Mouse (Mus musculus): ENCODE results near the gene Hyal3. TPM values are rescaled to one million over a fixed set of nuclear protein-coding genes. Genes with fewer than 3 reads are reported as not detected.

Gene Hyal3
- total and polyA plus RNA-seq, 3 experiments: 2.3 to 6.8 TPM; not detected in 1

GRCm38 (mm10) chr9:107533791-107534407 is 46.7 kb upstream of the Hyal3 start, which contains the start of gene Tmem115:
TSS of gene Tmem115 (plus strand) at chr9:107533945.
- Histone ChIP-seq H3K79me2 (ENCODE audit: control insufficient read depth, insufficient read depth, low read length, poor library complexity) (peaks cover 40% of the 10 kb centered on the region), H3K9ac (ENCODE audit: control insufficient read depth, low read depth, low read length, poor library complexity, severe bottlenecking) (peak within 1 kb of the TSS; percentile 87), H3K4me1 (ENCODE audit: control insufficient read depth in 1 of 2, insufficient read depth in 2 of 2, low read length in 2 of 2) (peaks cover 0 to 20% of the 10 kb centered on the region in 2 experiments; a peak in 1 of 4 replicates), H3K4me3 (ENCODE audit: control insufficient read depth in 1 of 2, insufficient read depth in 1 of 2, low read depth in 2 of 2, low read length in 2 of 2) (peak within 1 kb of the TSS; percentile 78 to 87), H3K27me3 (ENCODE audit: control insufficient read depth in 1 of 2, insufficient read depth in 2 of 2, low read length in 2 of 2) (no peaks in the 10 kb centered on the region), H3K36me3 (ENCODE audit: control insufficient read depth in 1 of 2, insufficient read depth in 2 of 2, low read length in 2 of 2) (peaks cover 0 to 7% of the 10 kb centered on the region in 2 experiments; a peak in 2 of 4 replicates), H3K27ac (ENCODE audit: control insufficient read depth, low read depth, low read length) (peak within 1 kb of the TSS; percentile 48), H3K9me3 (replicated peaks; ENCODE audit: insufficient read depth, low read length) (no peaks in the 10 kb centered on the region)
- no peak for TF ChIP-seq TBP (IDR thresholded peaks at IDR 0.05; ENCODE audit: low read depth, low read length)
- peak; percentile 99 for TF ChIP-seq KAT2A (conservative IDR thresholded peaks at IDR 0.05; ENCODE audit: low read depth, low read length)
- TF ChIP-seq POLR2A (IDR thresholded peaks at IDR 0.05; ENCODE audit: control insufficient read depth in 1 of 2, insufficient read depth in 1 of 2, low read depth in 1 of 2, low read length in 2 of 2, poor library complexity in 1 of 2): peak in 1 of 2 experiments; percentile 79; a peak in 3 of 4 replicates
- peak; percentile 89 for TF ChIP-seq SIN3A (IDR thresholded peaks at IDR 0.05; ENCODE audit: low read length)
- peak; percentile 74; the same call in 1 of the 2 replicates for TF ChIP-seq UBTF (IDR thresholded peaks at IDR 0.05; ENCODE audit: borderline replicate concordance, insufficient read depth, low read depth, low read length)
- TF ChIP-seq MYC (IDR thresholded peaks at IDR 0.05; ENCODE audit: low read depth, low read length): peak; percentile 38; the same call in 1 of the 2 replicates
- TF ChIP-seq MXI1 (IDR thresholded peaks at IDR 0.05; ENCODE audit: low read depth, low read length): peak; percentile 59
- TF ChIP-seq HCFC1 (IDR thresholded peaks at IDR 0.05; ENCODE audit: low read depth, low read length): peak; percentile 100
- TF ChIP-seq RAD21 (IDR thresholded peaks at IDR 0.05; ENCODE audit: low read depth, low read length): no peak
- peak; percentile 74 for TF ChIP-seq NELFE (IDR thresholded peaks at IDR 0.05; ENCODE audit: low read depth, low read length)
- peak; percentile 98 for TF ChIP-seq ELF1 (IDR thresholded peaks at IDR 0.05; ENCODE audit: low read depth, low read length)
- TF ChIP-seq NRF1 (IDR thresholded peaks at IDR 0.05; ENCODE audit: insufficient read depth, low read depth, low read length, poor library complexity, severe bottlenecking): peak; percentile 90
- peak; percentile 85 for TF ChIP-seq MAZ (IDR thresholded peaks at IDR 0.05; ENCODE audit: low read depth, low read length)
- no peak for TF ChIP-seq ZKSCAN1 (IDR thresholded peaks at IDR 0.05; ENCODE audit: low read depth, low read length)
- no peak for TF ChIP-seq MEF2A (IDR thresholded peaks at IDR 0.05; ENCODE audit: extremely low read depth, insufficient replicate concordance, low read depth, low read length, poor library complexity, severe bottlenecking)
- peak; percentile 60 for TF ChIP-seq TCF12 (IDR thresholded peaks at IDR 0.05; ENCODE audit: low read depth, low read length)
- peak; percentile 96 for DNase-seq (ENCODE audit: low read depth, low spot score)

DNA sequence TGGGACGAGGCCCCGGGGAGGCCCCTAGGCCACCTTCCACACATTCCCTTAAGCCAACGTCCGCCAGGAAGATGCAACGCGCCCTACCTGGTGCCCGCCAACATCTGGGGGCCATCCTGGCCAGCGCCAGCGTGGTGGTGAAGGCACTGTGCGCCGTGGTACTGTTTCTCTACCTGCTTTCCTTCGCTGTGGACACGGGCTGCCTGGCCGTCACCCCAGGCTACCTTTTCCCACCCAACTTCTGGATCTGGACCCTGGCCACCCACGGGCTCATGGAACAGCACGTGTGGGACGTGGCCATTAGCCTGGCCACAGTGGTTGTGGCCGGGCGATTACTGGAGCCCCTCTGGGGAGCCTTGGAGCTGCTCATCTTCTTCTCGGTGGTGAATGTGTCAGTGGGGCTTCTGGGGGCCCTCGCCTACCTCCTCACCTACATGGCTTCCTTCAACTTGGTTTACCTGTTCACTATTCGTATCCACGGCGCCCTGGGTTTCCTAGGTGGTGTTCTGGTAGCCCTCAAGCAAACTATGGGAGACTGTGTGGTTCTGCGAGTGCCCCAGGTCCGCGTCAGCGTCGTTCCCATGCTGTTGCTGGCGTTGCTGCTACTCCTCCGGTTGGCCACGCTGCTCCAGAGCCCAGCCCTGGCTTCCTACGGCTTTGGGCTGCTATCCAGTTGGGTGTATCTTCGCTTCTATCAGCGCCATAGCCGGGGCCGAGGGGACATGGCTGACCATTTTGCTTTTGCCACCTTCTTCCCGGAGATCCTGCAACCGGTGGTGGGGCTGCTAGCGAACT is 46.0 kb upstream of the Hyal3 start:
- H3K79me2 ChIP-seq (ENCODE audit: control insufficient read depth, insufficient read depth, low read length, poor library complexity): peaks cover 40% of the 10 kb centered on the region
- peak overlapping the region; percentile 48 for H3K27ac ChIP-seq (ENCODE audit: control insufficient read depth, low read depth, low read length)
- no peaks in the 10 kb centered on the region for H3K9me3 ChIP-seq (replicated peaks; ENCODE audit: insufficient read depth, low read length)
- peak overlapping the region; percentile 87 for H3K9ac ChIP-seq (ENCODE audit: control insufficient read depth, low read depth, low read length, poor library complexity, severe bottlenecking)
- H3K4me3 ChIP-seq (ENCODE audit: control insufficient read depth in 1 of 2, insufficient read depth in 1 of 2, low read depth in 2 of 2, low read length in 2 of 2): peak overlapping the region; percentile 78 to 87
- TF ChIP-seq POLR2AphosphoS2 (IDR thresholded peaks at IDR 0.05; ENCODE audit: low read length) (no peak), CHD1 (IDR thresholded peaks at IDR 0.05; ENCODE audit: low read depth, low read length) (peak; percentile 76; the same call in 1 of the 2 replicates), ZC3H11A (IDR thresholded peaks at IDR 0.05; ENCODE audit: low read depth, low read length) (no peak), SIN3A (IDR thresholded peaks at IDR 0.05; ENCODE audit: low read length) (peak; percentile 45), USF2 (IDR thresholded peaks at IDR 0.05; ENCODE audit: borderline replicate concordance in 1 of 2, insufficient read depth in 1 of 2, low read depth in 1 of 2, low read length in 2 of 2) (no peak), MXI1 (IDR thresholded peaks at IDR 0.05; ENCODE audit: low read depth, low read length) (peak; percentile 65), KAT2A (conservative IDR thresholded peaks at IDR 0.05; ENCODE audit: low read depth, low read length) (no peak), SMC3 (IDR thresholded peaks at IDR 0.05; ENCODE audit: low read depth, low read length) (no peak), ZMIZ1 (IDR thresholded peaks at IDR 0.05; ENCODE audit: low read depth, low read length) (no peak), UBTF (IDR thresholded peaks at IDR 0.05; ENCODE audit: borderline replicate concordance, insufficient read depth, low read depth, low read length) (peak; percentile 43; the same call in 1 of the 2 replicates)
- peaks cover 0 to 20% of the 10 kb centered on the region in 2 experiments; a peak in 1 of 4 replicates for H3K4me1 ChIP-seq (ENCODE audit: control insufficient read depth in 1 of 2, insufficient read depth in 2 of 2, low read length in 2 of 2)
- H3K27me3 ChIP-seq (ENCODE audit: control insufficient read depth in 1 of 2, insufficient read depth in 2 of 2, low read length in 2 of 2): no peaks in the 10 kb centered on the region
- peak; percentile 67 for DNase-seq (ENCODE audit: low read depth, low spot score)
- peaks cover 0 to 7% of the 10 kb centered on the region in 2 experiments; a peak in 2 of 4 replicates for H3K36me3 ChIP-seq (ENCODE audit: control insufficient read depth in 1 of 2, insufficient read depth in 2 of 2, low read length in 2 of 2)
